Mouse (Mus musculus) hindbrain, postnatal 0 days (tissue): ENCODE measurements around the gene Fhdc1. TPM values are rescaled to one million over a fixed set of nuclear protein-coding genes. Genes with fewer than 3 reads are reported as not detected.

ENCODE experiments used
- ATAC-seq: fragments of 200-750 bp; cut with Nextera tagmentation; 2 replicates; pipeline ENCODE4 v1.8.0; 2017; ENCODE audit warnings: mild to moderate bottlenecking, moderate TSS enrichment, moderate library complexity
- DNase-seq: peaks from one replicate; pipeline ENCODE4 v3.0.0-alpha.2; 2015; ENCODE audit warnings: low spot score
- H3K27ac ChIP-seq: fragments of 300-500 bp; sonication (generic); 2 replicates; pipeline ENCODE4 v1.5.1; 2014; ENCODE audit warnings: mild to moderate bottlenecking
- H3K27me3 ChIP-seq: fragments of 300-500 bp; sonication (generic); 2 replicates; pipeline ENCODE4 v1.6.1; 2014; ENCODE audit warnings: low read length, mixed read lengths; ENCODE audit not compliant: insufficient read depth
- H3K36me3 ChIP-seq: fragments of 300-500 bp; sonication (generic); 2 replicates; pipeline ENCODE4 v1.6.1; 2014; ENCODE audit warnings: low read length, mixed read lengths; ENCODE audit not compliant: insufficient read depth
- H3K4me1 ChIP-seq: fragments of 300-500 bp; sonication (generic); 2 replicates; pipeline ENCODE4 v1.6.1; 2014; ENCODE audit warnings: antibody characterized with exemption, low read length, mixed read lengths; ENCODE audit not compliant: insufficient read depth
- H3K4me2 ChIP-seq: fragments of 300-500 bp; sonication (generic); 2 replicates; pipeline ENCODE4 v1.6.1; 2014; ENCODE audit warnings: low read depth, mild to moderate bottlenecking, low read length, moderate library complexity, mixed read lengths
- H3K4me3 ChIP-seq: fragments of 300-500 bp; sonication (generic); 2 replicates; pipeline ENCODE4 v1.5.1; 2014; ENCODE audit warnings: low read length
- H3K9ac ChIP-seq: fragments of 300-500 bp; sonication (generic); replicated peaks from 2 replicates; pipeline ENCODE4 v1.6.1; 2014; ENCODE audit warnings: mild to moderate bottlenecking, low read length, moderate library complexity, mixed read lengths
- H3K9me3 ChIP-seq: fragments of 300-500 bp; sonication (generic); 2 replicates; pipeline ENCODE4 v1.6.1; 2016; ENCODE audit warnings: low read length, mixed read lengths
- CTCF ChIP-seq: IDR thresholded peaks from 2 replicates; pipeline ENCODE4 v1.5.1; 2016; ENCODE audit warnings: antibody characterized with exemption, control low read depth, low read depth
- WGBS: fragments of 180-500 bp; shearing (Covaris S2); extraction: QIAGEN DNeasy Blood & Tissue Kit; methylation state at CpG from one replicate; pipeline ENCODE4 v1.1.7; 2014; 5-methylcytosine and 5-hydroxymethylcytosine counted together
- polyA plus RNA-seq: library from polyadenylated mRNA; unstranded; fragments of >200 nt; fragmentation: Nextera tagmentation; extraction: Ambion mirVana; gene quantifications from 2 replicates; pipeline ENCODE4 v1.2.1, GENCODE M21; 2015
- total RNA-seq: library from RNA; depleted of rRNA; stranded (reverse); fragments of >200 nt; gene quantifications from 2 replicates; pipeline ENCODE4 v1.2.3, GENCODE M21; 2014; rRNA removed

Gene Fhdc1
- total RNA-seq (7.7 and 8.4 TPM in 2 replicates), polyA plus RNA-seq (3.2 and 3.5 TPM in 2 replicates)

DNA sequence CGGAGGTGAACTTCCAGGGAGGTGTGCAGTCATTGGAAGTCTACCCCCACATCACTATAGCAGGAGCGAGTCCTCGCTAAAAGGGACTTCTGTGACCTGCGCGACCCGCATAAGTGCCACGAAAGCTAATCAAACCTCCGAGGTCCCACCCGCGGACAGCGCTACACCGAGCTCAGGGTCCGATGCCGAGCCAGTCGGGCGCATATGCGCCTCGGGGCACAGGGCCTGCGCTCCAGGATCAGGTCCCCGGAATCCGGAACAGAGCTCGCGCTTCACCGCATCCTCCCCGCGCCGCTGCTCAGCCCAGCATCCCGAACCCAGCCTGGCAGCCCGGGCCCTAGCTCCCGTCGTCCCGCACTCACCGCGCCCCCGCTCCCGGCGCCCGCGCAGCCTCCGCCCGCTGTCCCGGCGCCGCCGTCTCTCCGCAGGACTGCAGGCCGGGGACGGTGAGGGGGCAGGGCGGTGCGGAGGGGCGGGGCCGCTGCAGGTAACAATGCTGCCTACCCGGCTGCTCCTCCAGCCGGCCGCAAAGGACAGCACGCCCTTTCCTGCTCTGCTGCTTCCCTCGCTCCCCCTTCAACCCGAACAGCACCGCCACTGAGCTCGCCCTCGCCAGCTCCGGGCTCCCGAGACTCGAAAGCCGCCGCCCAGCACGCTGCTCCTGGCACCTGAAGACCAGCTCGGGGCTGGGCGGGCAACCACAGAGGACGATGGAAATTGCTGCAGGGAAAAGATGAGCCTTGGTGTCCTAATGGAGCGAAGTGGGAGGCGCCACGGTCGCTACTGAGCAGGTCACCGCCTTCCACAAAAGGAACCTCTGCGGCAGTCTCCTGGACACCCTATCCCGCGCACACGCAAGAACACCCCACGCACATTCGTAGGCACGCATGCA is at the start of gene Fhdc1:
Gene Fhdc1 (minus strand): TSS at position 424 of the 892 bp plus-strand sequence.
- peak; percentile 12; the same call in 1 of the 2 replicates for TF ChIP-seq CTCF
- under 1% methylated on average over 68 of the region's 82 CpGs for WGBS
- Histone ChIP-seq H3K4me3 (peak within 1 kb of the TSS; percentile 78), H3K27ac (peak within 1 kb of the TSS; percentile 58), H3K4me2 (peak within 1 kb of the TSS; percentile 96), H3K9ac (peak within 1 kb of the TSS; percentile 73), H3K36me3 (no peaks in the 10 kb centered on the region), H3K4me1 (no peaks in the 10 kb centered on the region), H3K9me3 (no peaks in the 10 kb centered on the region), H3K27me3 (peaks cover 5% of the 10 kb centered on the region; the same call in 1 of the 2 replicates)
- DNase-seq (peak; percentile 56), ATAC-seq (peak; percentile 75)

DNA sequence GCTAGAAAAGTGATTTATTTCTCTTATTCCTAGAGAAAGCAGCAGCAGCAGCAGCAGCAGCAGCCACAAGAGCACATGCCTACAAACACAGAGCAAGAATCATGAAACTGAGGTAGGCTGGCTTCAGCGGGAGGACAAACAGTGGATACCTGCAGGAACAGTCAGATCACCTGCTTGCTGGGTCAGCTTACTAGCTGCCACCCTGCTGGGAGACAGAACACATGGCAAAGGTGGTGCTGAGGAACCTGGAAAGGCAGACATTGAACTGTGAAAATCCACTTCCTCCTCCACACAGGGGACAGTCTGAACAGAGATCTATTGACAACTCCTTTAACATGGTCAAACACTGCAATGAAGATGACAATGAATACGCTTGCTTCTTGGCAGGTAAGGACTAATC is 48.8 kb upstream of the Fhdc1 start:
- no peaks in the 10 kb centered on the region for H3K4me1 ChIP-seq
- H3K36me3 ChIP-seq = no peaks in the 10 kb centered on the region
- ATAC-seq = no peak
- no peaks in the 10 kb centered on the region for H3K9me3 ChIP-seq
- no peak for DNase-seq
- no peaks in the 10 kb centered on the region for H3K27me3 ChIP-seq
- H3K9ac ChIP-seq = no peak overlapping the region
- no peak overlapping the region for H3K4me2 ChIP-seq
- no peak overlapping the region for H3K4me3 ChIP-seq
- no peak overlapping the region for H3K27ac ChIP-seq
- no peak for TF ChIP-seq CTCF
- WGBS = 78% methylated on average over 2 of the region's 2 CpGs

DNA sequence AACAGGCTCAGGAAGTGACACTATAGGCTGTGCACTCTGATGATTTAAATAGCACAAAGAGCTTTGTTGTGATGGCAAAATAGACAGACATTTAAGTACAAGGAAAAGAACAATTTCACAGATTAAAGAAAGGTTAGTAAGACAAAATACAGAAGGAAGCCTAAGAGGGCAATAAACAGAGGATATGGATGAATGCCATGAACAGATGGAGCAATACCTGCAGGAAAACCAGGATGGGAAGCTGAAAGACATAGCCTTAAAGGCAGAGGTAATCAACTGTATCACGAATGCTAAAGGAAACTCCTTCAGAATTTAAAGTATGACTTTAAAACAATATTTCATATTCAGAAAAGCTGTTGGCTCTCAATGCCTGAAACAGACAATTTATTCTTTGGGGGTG is 44.7 kb upstream of the Fhdc1 start:
- no peak overlapping the region for H3K27ac ChIP-seq
- no peak overlapping the region for H3K9ac ChIP-seq
- DNase-seq = no peak
- H3K36me3 ChIP-seq = no peaks in the 10 kb centered on the region
- no peak overlapping the region for H3K4me2 ChIP-seq
- H3K9me3 ChIP-seq = no peaks in the 10 kb centered on the region
- TF ChIP-seq CTCF = no peak
- H3K4me3 ChIP-seq = no peak overlapping the region
- no peaks in the 10 kb centered on the region for H3K27me3 ChIP-seq
- no peak for ATAC-seq
- WGBS = 71% methylated on average over 1 of the region's 1 CpGs
- no peaks in the 10 kb centered on the region for H3K4me1 ChIP-seq

DNA sequence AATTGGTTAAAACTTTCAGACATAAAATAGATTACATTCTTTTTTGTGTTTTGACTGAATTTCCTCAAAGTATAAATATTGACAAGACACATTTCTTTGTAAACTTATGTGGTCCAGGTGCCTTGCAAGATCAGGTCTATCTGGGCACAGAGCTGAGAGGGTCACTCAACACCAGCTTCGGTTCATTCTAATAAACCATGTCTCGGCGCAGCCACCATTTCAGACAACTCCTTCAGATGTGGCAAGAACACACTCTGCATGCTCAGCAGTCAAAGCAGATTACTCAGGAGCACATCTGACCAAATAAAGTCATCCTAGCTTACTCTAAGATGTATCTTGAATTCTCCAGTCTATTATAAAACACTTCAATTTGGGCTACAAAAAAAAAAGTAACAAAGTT is 35.9 kb upstream of the Fhdc1 start:
- ATAC-seq (no peak), DNase-seq (no peak)
- H3K4me3 ChIP-seq = no peak overlapping the region
- H3K4me2 ChIP-seq = no peak overlapping the region
- TF ChIP-seq CTCF = no peak
- no peak overlapping the region for H3K27ac ChIP-seq
- no peaks in the 10 kb centered on the region for H3K9me3 ChIP-seq
- WGBS = 90% methylated on average over 3 of the region's 3 CpGs
- H3K4me1 ChIP-seq = no peaks in the 10 kb centered on the region
- H3K36me3 ChIP-seq = no peaks in the 10 kb centered on the region
- no peak overlapping the region for H3K9ac ChIP-seq
- H3K27me3 ChIP-seq = no peaks in the 10 kb centered on the region

DNA sequence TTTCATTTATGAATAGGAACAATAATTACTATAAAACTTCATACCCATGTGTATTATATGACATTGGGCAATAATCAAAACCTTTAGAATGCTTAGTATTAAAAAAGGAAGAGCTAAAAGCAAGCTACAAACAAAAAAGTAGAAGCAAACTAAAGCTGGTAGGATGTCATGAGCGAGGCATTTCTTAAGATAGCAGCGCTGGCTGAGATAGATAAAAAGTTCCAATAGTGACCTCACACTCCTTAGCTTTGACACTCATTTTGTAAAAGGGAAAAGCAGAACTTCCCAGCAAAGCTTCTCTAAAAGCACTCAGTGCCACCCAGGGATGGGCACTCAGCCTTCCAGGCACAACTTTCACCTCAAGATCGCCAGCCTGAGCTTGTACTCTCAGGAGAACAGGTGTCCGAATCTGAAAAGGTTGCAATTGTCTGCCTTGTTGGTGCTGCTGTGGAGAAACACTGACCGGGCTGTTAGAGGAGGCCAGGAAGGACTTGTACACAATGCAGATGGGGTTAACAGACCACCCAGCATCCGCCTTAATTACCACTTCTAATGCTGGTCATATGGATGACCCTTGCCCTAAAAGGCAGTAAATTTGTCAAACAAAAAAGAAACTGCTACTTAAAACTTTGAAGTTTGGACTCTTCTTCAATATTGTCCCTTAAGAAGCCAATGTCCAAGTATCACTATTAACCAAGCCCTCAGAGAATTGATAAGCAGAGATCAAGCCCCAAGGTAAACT is 32.7 kb upstream of the Fhdc1 start:
- H3K4me2 ChIP-seq = no peak overlapping the region
- H3K9me3 ChIP-seq = no peaks in the 10 kb centered on the region
- no peaks in the 10 kb centered on the region for H3K27me3 ChIP-seq
- no peaks in the 10 kb centered on the region for H3K4me1 ChIP-seq
- 80% methylated on average over 6 of the region's 6 CpGs for WGBS
- DNase-seq (no peak), ATAC-seq (no peak)
- no peak overlapping the region for H3K4me3 ChIP-seq
- no peak for TF ChIP-seq CTCF
- H3K36me3 ChIP-seq = no peaks in the 10 kb centered on the region
- no peak overlapping the region for H3K27ac ChIP-seq
- H3K9ac ChIP-seq = no peak overlapping the region

DNA sequence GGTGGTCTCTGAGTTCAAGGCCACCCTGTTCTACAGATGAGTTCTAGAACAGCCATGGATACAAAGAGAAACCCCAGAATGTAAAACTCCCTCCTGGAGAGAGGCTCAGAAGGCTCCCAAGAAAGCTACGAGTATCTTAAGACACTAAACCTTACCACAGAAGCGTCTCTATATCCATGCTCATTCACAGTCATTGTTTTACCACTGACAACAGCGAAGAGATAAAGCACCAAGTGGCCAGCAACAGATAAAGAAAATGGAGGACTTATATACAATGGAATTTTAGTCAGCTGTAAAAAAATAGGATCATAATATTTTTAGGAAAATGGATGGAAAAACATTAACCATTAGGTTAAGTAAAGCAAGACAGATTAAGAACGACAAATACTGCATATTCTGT is 25.0 kb upstream of the Fhdc1 start:
- Histone ChIP-seq H3K9ac (no peak overlapping the region), H3K9me3 (no peaks in the 10 kb centered on the region), H3K27ac (no peak overlapping the region), H3K4me3 (no peak overlapping the region), H3K36me3 (no peaks in the 10 kb centered on the region), H3K27me3 (no peaks in the 10 kb centered on the region), H3K4me1 (no peaks in the 10 kb centered on the region), H3K4me2 (no peak overlapping the region)
- no peak for ATAC-seq
- 88% methylated on average over 4 of the region's 4 CpGs for WGBS
- no peak for DNase-seq
- TF ChIP-seq CTCF = no peak

DNA sequence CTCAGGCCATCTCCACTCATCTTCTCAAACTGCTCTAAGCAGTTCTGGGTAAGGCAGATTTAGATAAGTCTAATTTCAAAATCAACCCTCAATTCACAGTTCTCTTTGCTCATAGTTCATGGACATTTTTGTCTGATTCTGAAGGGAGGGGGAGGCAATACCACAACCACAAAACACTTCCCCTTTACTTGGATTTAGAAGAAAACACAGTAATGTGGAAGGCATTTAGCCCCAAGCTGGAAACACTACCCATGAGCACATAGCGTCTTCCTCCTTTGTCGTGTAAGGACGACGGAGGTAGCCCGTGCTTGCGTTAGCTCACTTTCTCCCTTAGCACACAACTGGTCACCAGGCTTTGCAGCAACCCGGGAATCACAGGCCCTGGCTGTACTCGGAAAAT is 24.1 kb upstream of the Fhdc1 start:
- Histone ChIP-seq H3K9ac (no peak overlapping the region), H3K4me1 (no peaks in the 10 kb centered on the region), H3K4me2 (no peak overlapping the region), H3K9me3 (no peaks in the 10 kb centered on the region), H3K27ac (no peak overlapping the region), H3K36me3 (no peaks in the 10 kb centered on the region), H3K4me3 (no peak overlapping the region), H3K27me3 (no peaks in the 10 kb centered on the region)
- DNase-seq = no peak
- no peak for ATAC-seq
- WGBS = 88% methylated on average over 8 of the region's 8 CpGs
- no peak for TF ChIP-seq CTCF
